Mouse (Mus musculus): ENCODE results near the gene Nrxn2. TPM values are rescaled to one million over a fixed set of nuclear protein-coding genes. Genes with fewer than 3 reads are reported as not detected.

The Nrxn2 gene
- polyA plus RNA-seq, 1 experiment, result 0.39 TPM

GRCm38 (mm10) chr19:6422014-6422413 is 3.5 kb downstream of the Nrxn2 start:
- Histone ChIP-seq H3K4me3 (ENCODE audit: insufficient read depth, low read length) (no peak overlapping the region), H3K27ac (ENCODE audit: insufficient read depth, low read length) (no peak overlapping the region), H3K4me1 (ENCODE audit: control insufficient read depth, insufficient read depth, low read length) (no peaks in the 10 kb centered on the region)
- TF ChIP-seq POLR2A (IDR thresholded peaks at IDR 0.05; ENCODE audit: low read depth, low read length) (no peak), CTCF (IDR thresholded peaks at IDR 0.05; ENCODE audit: borderline replicate concordance, insufficient read depth, low read length) (no peak)

- Histone ChIP-seq H3K4me1 (ENCODE audit: control insufficient read depth, insufficient read depth, low read length) (no peaks in the 10 kb centered on the region), H3K4me3 (ENCODE audit: insufficient read depth, low read length) (no peak overlapping the region), H3K27ac (ENCODE audit: insufficient read depth, low read length) (no peak overlapping the region)
These were observed 4.7 kb downstream of the Nrxn2 start for GRCm38 (mm10) chr19:6423241-6423640.

GRCm38 (mm10) chr19:6424137-6424881 is 5.8 kb downstream of the Nrxn2 start:
- Histone ChIP-seq H3K4me1 (ENCODE audit: control insufficient read depth, insufficient read depth, low read length) (no peaks in the 10 kb centered on the region), H3K27ac (ENCODE audit: insufficient read depth, low read length) (no peak overlapping the region), H3K4me3 (ENCODE audit: insufficient read depth, low read length) (no peak overlapping the region)
- TF ChIP-seq POLR2A (IDR thresholded peaks at IDR 0.05; ENCODE audit: low read depth, low read length), result no peak
- TF ChIP-seq CTCF (IDR thresholded peaks at IDR 0.05; ENCODE audit: borderline replicate concordance, insufficient read depth, low read length), result no peak

More at GRCm38 (mm10) chr19:6423241-6423640, 4.7 kb downstream of the Nrxn2 start:
- TF ChIP-seq CTCF (IDR thresholded peaks at IDR 0.05; ENCODE audit: borderline replicate concordance, insufficient read depth, low read length) (no peak), POLR2A (IDR thresholded peaks at IDR 0.05; ENCODE audit: low read depth, low read length) (no peak)

GRCm38 (mm10) chr19:6425595-6425994 is 7.1 kb downstream of the Nrxn2 start:
- H3K4me1 ChIP-seq (ENCODE audit: control insufficient read depth, insufficient read depth, low read length), result no peaks in the 10 kb centered on the region
- H3K4me3 ChIP-seq (ENCODE audit: insufficient read depth, low read length), result no peak overlapping the region
- TF ChIP-seq POLR2A (IDR thresholded peaks at IDR 0.05; ENCODE audit: low read depth, low read length) (no peak), CTCF (IDR thresholded peaks at IDR 0.05; ENCODE audit: borderline replicate concordance, insufficient read depth, low read length) (no peak)
- H3K27ac ChIP-seq (ENCODE audit: insufficient read depth, low read length), result no peak overlapping the region

- TF ChIP-seq POLR2A (IDR thresholded peaks at IDR 0.05; ENCODE audit: low read depth, low read length) (no peak), CTCF (IDR thresholded peaks at IDR 0.05; ENCODE audit: borderline replicate concordance, insufficient read depth, low read length) (no peak)
- Histone ChIP-seq H3K27ac (ENCODE audit: insufficient read depth, low read length) (no peak overlapping the region), H3K4me3 (ENCODE audit: insufficient read depth, low read length) (no peak overlapping the region), H3K4me1 (ENCODE audit: control insufficient read depth, insufficient read depth, low read length) (no peaks in the 10 kb centered on the region)
These were observed 8.4 kb downstream of the Nrxn2 start for GRCm38 (mm10) chr19:6426703-6427500.

GRCm38 (mm10) chr19:6427653-6428434 is 9.3 kb downstream of the Nrxn2 start:
- no peaks in the 10 kb centered on the region for H3K4me1 ChIP-seq (ENCODE audit: control insufficient read depth, insufficient read depth, low read length)
- H3K27ac ChIP-seq (ENCODE audit: insufficient read depth, low read length), result no peak overlapping the region
- H3K4me3 ChIP-seq (ENCODE audit: insufficient read depth, low read length), result no peak overlapping the region
- no peak for TF ChIP-seq CTCF (IDR thresholded peaks at IDR 0.05; ENCODE audit: borderline replicate concordance, insufficient read depth, low read length)
- no peak for TF ChIP-seq POLR2A (IDR thresholded peaks at IDR 0.05; ENCODE audit: low read depth, low read length)

GRCm38 (mm10) chr19:6428501-6429200 is 10.1 kb downstream of the Nrxn2 start:
- H3K4me3 ChIP-seq (ENCODE audit: insufficient read depth, low read length), result no peak overlapping the region
- no peak overlapping the region for H3K27ac ChIP-seq (ENCODE audit: insufficient read depth, low read length)
- no peaks in the 10 kb centered on the region for H3K4me1 ChIP-seq (ENCODE audit: control insufficient read depth, insufficient read depth, low read length)
- TF ChIP-seq CTCF (IDR thresholded peaks at IDR 0.05; ENCODE audit: borderline replicate concordance, insufficient read depth, low read length), result no peak
- no peak for TF ChIP-seq POLR2A (IDR thresholded peaks at IDR 0.05; ENCODE audit: low read depth, low read length)

- H3K27ac ChIP-seq (ENCODE audit: insufficient read depth, low read length), result no peak overlapping the region
- no peak overlapping the region for H3K4me3 ChIP-seq (ENCODE audit: insufficient read depth, low read length)
- H3K4me1 ChIP-seq (ENCODE audit: control insufficient read depth, insufficient read depth, low read length), result no peaks in the 10 kb centered on the region
- TF ChIP-seq CTCF (IDR thresholded peaks at IDR 0.05; ENCODE audit: borderline replicate concordance, insufficient read depth, low read length), result no peak
- TF ChIP-seq POLR2A (IDR thresholded peaks at IDR 0.05; ENCODE audit: low read depth, low read length), result no peak
These were observed 24.5 kb downstream of the Nrxn2 start for GRCm38 (mm10) chr19:6443016-6443415.

Measured in embryonic fibroblast, embryonic 13.5 days (primary cell).